In the genomic region with DNA sequence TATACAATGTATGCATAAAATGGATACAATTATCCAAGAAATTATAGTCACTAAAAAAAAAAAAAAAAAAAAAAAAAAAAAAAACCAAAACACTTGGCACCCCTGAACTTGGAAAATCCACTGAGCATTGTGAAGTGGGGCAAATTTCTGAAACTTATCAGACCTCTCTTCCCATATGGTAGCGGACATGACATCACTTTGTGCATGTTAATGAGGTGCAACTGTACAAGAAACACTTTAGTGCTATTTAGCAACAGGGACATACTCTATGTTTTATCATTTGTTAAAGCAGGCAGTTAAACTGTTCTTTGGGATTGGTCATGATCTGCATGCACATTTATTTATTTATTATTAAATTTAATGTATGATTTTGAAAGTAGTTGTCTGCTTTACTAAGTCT, we compare ENCODE assay signal across 28 mouse cellular contexts.
"Had no signal": no experiment of that assay in that cellular context is flagged by ENCODE, and none has a peak within 500 bp of the region (broad histone marks: within the 10 kb centered on the region; RNA-seq: fewer than 3 reads in every experiment).

No protein-coding gene starts in this region.

- H3K9me3 ChIP-seq: embryonic facial prominence, embryonic 10.5 days; embryonic facial prominence, embryonic 12.5 days; embryonic facial prominence, embryonic 13.5 days; embryonic facial prominence, embryonic 15.5 days; forebrain, embryonic 10.5 days; forebrain, embryonic 12.5 days; forebrain, embryonic 13.5 days; forebrain, embryonic 15.5 days had no signal

- DNase-seq: cerebellum, adult 2 months; cerebellum, adult 8-10 months; cerebellum, adult 9-10 months; cerebellum, adult 9-11 months; cerebellum, postnatal 10 days; cerebellum, postnatal 14 days; cerebellum, postnatal 25 days; cerebellum, postnatal 36 days; embryo, embryonic 11 days; forebrain, postnatal 0 days; gastrocnemius, adult 2 months; gastrocnemius, postnatal 10 days; gastrocnemius, postnatal 14 days; gastrocnemius, postnatal 25 days; gastrocnemius, postnatal 36 days; heart, adult 11 months; heart, adult 18-20 months had no signal

- H3K4me2 ChIP-seq: embryonic facial prominence, embryonic 12.5 days; embryonic facial prominence, embryonic 13.5 days; embryonic facial prominence, embryonic 15.5 days; forebrain, embryonic 12.5 days; forebrain, embryonic 13.5 days; forebrain, embryonic 15.5 days had no signal

- H3K4me1 ChIP-seq: forebrain, embryonic 15.5 days had no signal

- H3K27ac ChIP-seq: embryonic facial prominence, embryonic 10.5 days; embryonic facial prominence, embryonic 12.5 days; embryonic facial prominence, embryonic 13.5 days; embryonic facial prominence, embryonic 15.5 days; forebrain, embryonic 10.5 days; forebrain, embryonic 12.5 days; forebrain, embryonic 13.5 days; forebrain, embryonic 15.5 days; gastrocnemius, adult 2 months had no signal

- H3K27me3 ChIP-seq: forebrain, embryonic 15.5 days had no signal

- H3K4me3 ChIP-seq: embryonic facial prominence, embryonic 10.5 days; embryonic facial prominence, embryonic 12.5 days; embryonic facial prominence, embryonic 13.5 days; embryonic facial prominence, embryonic 15.5 days; erythroblast, embryonic 14.5 days; forebrain, embryonic 10.5 days; forebrain, embryonic 12.5 days; forebrain, embryonic 13.5 days; forebrain, embryonic 15.5 days; gastrocnemius, adult 2 months had no signal

- H3K36me3 ChIP-seq: embryonic facial prominence, embryonic 10.5 days; embryonic facial prominence, embryonic 12.5 days; embryonic facial prominence, embryonic 13.5 days; embryonic facial prominence, embryonic 15.5 days; forebrain, embryonic 10.5 days; forebrain, embryonic 12.5 days; forebrain, embryonic 15.5 days had no signal

- ATAC-seq: forebrain, embryonic 13.5 days; forebrain, embryonic 14.5 days; forebrain, embryonic 15.5 days; forebrain, embryonic 16.5 days; forebrain, postnatal 0 days had no signal

- H3K9ac ChIP-seq: embryonic facial prominence, embryonic 12.5 days; embryonic facial prominence, embryonic 13.5 days; embryonic facial prominence, embryonic 15.5 days; forebrain, embryonic 12.5 days; forebrain, embryonic 13.5 days; forebrain, embryonic 15.5 days; forebrain, postnatal 0 days had no signal
